Mouse (Mus musculus) midbrain, embryonic 14.5 days (tissue): ENCODE data around the gene Ceacam1. TPM values are rescaled to one million over a fixed set of nuclear protein-coding genes. Genes with fewer than 3 reads are reported as not detected.

Experiments used
- ATAC-seq: fragments of 200-750 bp; cut with Nextera tagmentation; 2 replicates; pipeline ENCODE4 v1.8.0; 2017; ENCODE audit warnings: moderate number of reproducible peaks, moderate library complexity; ENCODE audit not compliant: low FRiP score, low TSS enrichment
- DNase-seq: peaks from one replicate; pipeline ENCODE4 v3.0.0-alpha.2; 2015
- H3K27ac ChIP-seq: fragments of 300-500 bp; sonication (generic); replicated peaks from 2 replicates; pipeline ENCODE4 v1.5.1; 2014; ENCODE audit warnings: mild to moderate bottlenecking, low read depth, low read length, moderate library complexity
- H3K27me3 ChIP-seq: fragments of 300-500 bp; sonication (generic); 2 replicates; pipeline ENCODE4 v1.6.1; 2014; ENCODE audit warnings: low read length, control low read depth, mixed read lengths; ENCODE audit not compliant: control insufficient read depth, insufficient read depth
- H3K36me3 ChIP-seq: fragments of 300-500 bp; sonication (generic); 2 replicates; pipeline ENCODE4 v1.6.1; 2014; ENCODE audit warnings: low read length, control low read depth; ENCODE audit not compliant: control insufficient read depth, insufficient read depth
- H3K4me1 ChIP-seq: fragments of 300-500 bp; sonication (generic); 2 replicates; pipeline ENCODE4 v1.6.1; 2014; ENCODE audit warnings: mild to moderate bottlenecking, antibody characterized with exemption, low read length, control low read depth; ENCODE audit not compliant: control insufficient read depth, insufficient read depth
- H3K4me2 ChIP-seq: fragments of 300-500 bp; sonication (generic); 2 replicates; pipeline ENCODE4 v1.6.1; 2014; ENCODE audit warnings: mild to moderate bottlenecking, low read length, moderate library complexity
- H3K4me3 ChIP-seq: fragments of 300-500 bp; sonication (generic); replicated peaks from 2 replicates; pipeline ENCODE4 v1.5.1; 2014; ENCODE audit warnings: low read depth, low read length
- H3K9ac ChIP-seq: fragments of 300-500 bp; sonication (generic); replicated peaks from 2 replicates; pipeline ENCODE4 v1.6.1; 2014; ENCODE audit warnings: mild to moderate bottlenecking, low read length, moderate library complexity
- H3K9me3 ChIP-seq: fragments of 300-500 bp; sonication (generic); 2 replicates; pipeline ENCODE4 v1.6.1; 2016; ENCODE audit warnings: low read length, control low read depth, mixed read lengths; ENCODE audit not compliant: control insufficient read depth
- WGBS: fragments of 180-500 bp; shearing (Covaris S2); extraction: QIAGEN DNeasy Blood & Tissue Kit; methylation state at CpG from one replicate; pipeline ENCODE4 v1.1.7; 2014; 5-methylcytosine and 5-hydroxymethylcytosine counted together
- polyA plus RNA-seq: library from polyadenylated mRNA; unstranded; fragments of >200 nt; fragmentation: Nextera tagmentation; extraction: Ambion mirVana; gene quantifications from 2 replicates; pipeline ENCODE4 v1.2.1, GENCODE M21; 2014

Gene Ceacam1
- polyA plus RNA-seq, 1 experiment from 2014 or later = 0.63 TPM

DNA sequence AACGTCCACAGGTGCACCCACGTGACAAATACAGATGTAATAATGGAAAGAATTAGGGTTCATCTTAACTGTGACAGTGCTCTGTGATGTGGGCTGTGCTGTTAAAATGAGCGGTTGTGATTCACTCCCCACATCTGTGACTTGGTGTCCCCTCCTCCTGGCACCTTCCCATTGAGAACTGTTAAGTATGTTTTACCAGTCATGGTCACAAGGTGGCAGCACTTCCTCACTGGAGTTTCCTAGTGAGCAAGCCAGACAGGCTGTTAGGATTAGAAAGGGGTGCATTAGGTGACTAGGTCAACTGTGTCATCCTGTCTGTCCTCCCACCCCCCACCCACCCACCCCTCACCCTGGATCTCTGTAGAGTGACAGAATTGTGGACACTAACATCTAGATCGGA is 53.0 kb downstream of the Ceacam1 start:
- Histone ChIP-seq H3K4me1 (no peaks in the 10 kb centered on the region), H3K4me3 (no peak overlapping the region), H3K9ac (no peak overlapping the region), H3K27me3 (no peaks in the 10 kb centered on the region), H3K4me2 (no peak overlapping the region), H3K9me3 (no peaks in the 10 kb centered on the region), H3K36me3 (no peaks in the 10 kb centered on the region), H3K27ac (no peak overlapping the region)
- no peak for ATAC-seq
- WGBS = 34% methylated on average over 4 of the region's 4 CpGs
- peak; percentile 95 for DNase-seq

DNA sequence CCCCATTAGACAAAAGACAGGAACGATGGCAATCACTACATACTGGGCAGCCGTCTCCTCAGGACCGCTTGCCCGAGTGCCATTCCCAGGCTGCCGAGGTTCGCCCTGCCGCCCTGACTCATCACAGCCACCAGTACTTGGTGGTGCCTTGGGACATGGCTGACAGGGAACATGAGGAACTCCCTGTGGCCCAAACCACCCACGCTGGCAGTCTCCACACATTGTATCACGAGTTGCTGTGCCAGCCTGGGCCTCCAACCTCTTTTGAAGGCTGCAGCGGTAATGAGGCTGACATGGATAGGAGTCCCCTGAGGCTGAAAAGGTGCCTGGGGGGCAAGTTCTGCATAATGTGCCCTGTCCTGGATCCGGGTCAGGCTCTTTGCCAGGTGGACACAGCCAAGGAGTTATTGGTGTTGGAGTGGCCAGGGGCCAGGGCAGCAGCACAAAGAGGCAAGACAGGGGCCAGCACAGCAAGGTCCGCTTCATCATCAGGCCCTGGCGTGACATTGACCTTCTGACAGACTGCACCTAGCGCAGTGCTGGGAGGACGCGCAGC is 55.0 kb downstream of the Ceacam1 start:
- H3K4me1 ChIP-seq = no peaks in the 10 kb centered on the region
- 69% methylated on average over 16 of the region's 16 CpGs for WGBS
- H3K9me3 ChIP-seq = no peaks in the 10 kb centered on the region
- H3K4me2 ChIP-seq = no peak overlapping the region
- no peaks in the 10 kb centered on the region for H3K27me3 ChIP-seq
- no peak overlapping the region for H3K9ac ChIP-seq
- no peak for ATAC-seq
- no peak overlapping the region for H3K4me3 ChIP-seq
- DNase-seq = no peak
- no peaks in the 10 kb centered on the region for H3K36me3 ChIP-seq
- no peak overlapping the region for H3K27ac ChIP-seq

DNA sequence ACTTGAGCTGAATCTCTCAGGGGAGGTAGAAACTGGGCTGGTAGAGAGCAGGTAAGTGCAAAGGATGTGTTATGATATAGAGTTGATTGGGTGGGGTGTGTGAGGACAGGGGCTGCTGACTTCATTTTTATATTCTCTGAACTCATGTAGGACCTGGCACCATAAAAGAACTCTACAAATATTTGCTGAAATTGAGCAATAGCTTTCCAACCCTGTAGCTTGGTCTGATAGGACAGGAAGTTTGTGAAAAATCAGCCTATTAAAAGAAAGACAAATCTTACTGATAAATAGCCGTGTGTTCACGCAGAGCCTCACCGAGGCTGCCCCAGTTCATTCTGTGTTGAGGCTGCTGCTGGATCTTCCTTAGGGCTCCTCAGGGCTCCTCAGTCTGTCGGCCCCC is 57.5 kb downstream of the Ceacam1 start:
- no peaks in the 10 kb centered on the region for H3K4me1 ChIP-seq
- H3K4me3 ChIP-seq = no peak overlapping the region
- no peak overlapping the region for H3K27ac ChIP-seq
- DNase-seq (no peak), ATAC-seq (no peak)
- no peak overlapping the region for H3K4me2 ChIP-seq
- H3K9me3 ChIP-seq = no peaks in the 10 kb centered on the region
- 94% methylated on average over 4 of the region's 4 CpGs for WGBS
- no peaks in the 10 kb centered on the region for H3K27me3 ChIP-seq
- no peaks in the 10 kb centered on the region for H3K36me3 ChIP-seq
- H3K9ac ChIP-seq = no peak overlapping the region

DNA sequence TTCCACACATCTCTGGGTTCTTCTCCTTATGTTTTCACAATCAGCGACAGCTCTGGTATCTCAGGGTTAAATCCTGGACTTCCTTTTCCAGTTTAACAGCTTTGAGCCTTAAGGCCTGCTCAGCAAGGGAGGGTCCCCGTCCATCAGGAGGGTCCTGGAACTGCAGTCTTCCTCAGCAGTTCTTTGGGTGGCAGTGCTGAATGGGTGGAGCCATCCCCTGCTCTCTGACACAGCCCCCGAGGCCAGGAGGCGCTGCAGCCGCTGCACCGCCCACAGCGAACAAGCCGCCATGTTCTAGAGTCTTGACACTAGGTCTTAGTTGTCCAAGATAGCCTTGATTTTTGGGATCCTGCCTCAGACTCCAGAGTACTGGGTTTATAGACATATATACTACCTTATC is 57.9 kb downstream of the Ceacam1 start:
- H3K9me3 ChIP-seq = no peaks in the 10 kb centered on the region
- ATAC-seq = no peak
- 85% methylated on average over 8 of the region's 8 CpGs for WGBS
- no peaks in the 10 kb centered on the region for H3K36me3 ChIP-seq
- H3K4me3 ChIP-seq = no peak overlapping the region
- H3K9ac ChIP-seq = no peak overlapping the region
- no peak for DNase-seq
- no peaks in the 10 kb centered on the region for H3K27me3 ChIP-seq
- H3K4me2 ChIP-seq = no peak overlapping the region
- no peaks in the 10 kb centered on the region for H3K4me1 ChIP-seq
- H3K27ac ChIP-seq = no peak overlapping the region

DNA sequence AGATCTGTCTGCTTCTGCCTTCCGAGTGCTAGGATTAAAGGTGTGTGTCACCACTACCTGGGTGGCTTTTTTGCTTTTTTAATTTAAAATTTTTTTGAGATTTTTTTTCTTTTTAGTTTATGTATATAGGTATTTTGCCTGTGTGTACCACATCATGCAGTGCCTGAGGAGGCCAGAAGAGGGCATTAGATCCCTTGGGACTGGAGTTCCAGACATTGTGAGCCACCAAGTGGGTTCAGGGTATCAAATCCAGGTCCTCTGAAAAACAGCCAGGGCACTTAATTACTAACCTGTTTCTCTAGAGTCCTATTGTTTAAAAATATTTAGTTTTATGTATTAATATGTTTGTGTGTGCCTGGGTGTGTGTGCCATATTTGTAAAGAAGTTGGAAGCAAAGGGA is 59.8 kb downstream of the Ceacam1 start:
- DNase-seq = peak; percentile 37
- H3K27me3 ChIP-seq = no peaks in the 10 kb centered on the region
- H3K36me3 ChIP-seq = no peaks in the 10 kb centered on the region
- H3K4me1 ChIP-seq = no peaks in the 10 kb centered on the region
- H3K9ac ChIP-seq = no peak overlapping the region
- no peak overlapping the region for H3K4me3 ChIP-seq
- 74% methylated on average over 1 of the region's 1 CpGs for WGBS
- no peak overlapping the region for H3K4me2 ChIP-seq
- H3K9me3 ChIP-seq = no peaks in the 10 kb centered on the region
- no peak for ATAC-seq
- H3K27ac ChIP-seq = no peak overlapping the region

DNA sequence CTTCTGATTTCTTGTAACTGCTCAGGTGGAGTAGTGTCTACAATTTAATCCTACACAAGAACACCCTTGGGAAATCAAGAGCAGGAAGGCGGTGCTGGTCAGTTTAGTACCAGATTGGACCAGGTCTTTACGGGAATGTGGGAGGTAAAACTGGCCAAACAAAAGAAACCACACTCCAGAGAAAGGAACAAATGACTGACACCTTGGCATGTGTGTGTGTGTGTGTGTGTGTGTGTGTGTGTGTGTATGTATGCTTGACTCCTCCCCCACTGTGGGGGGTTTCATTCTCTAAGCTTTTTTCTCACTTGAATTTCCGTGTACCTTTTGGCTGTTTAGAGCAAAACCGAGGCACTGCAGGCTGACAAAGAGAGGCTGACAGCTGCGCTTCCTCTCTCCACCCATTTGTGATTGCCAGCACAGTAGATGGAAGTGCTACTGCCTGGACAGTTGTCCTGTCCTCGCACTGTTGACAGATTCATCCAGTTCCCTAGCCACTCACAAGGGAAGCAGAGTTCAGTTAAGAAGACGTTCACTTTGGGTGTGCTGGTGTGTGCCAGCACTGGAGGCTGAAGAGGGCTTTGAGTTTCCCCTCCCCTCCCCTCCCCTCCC is 64.5 kb downstream of the Ceacam1 start, which contains the start of gene Cxcl17:
TSS of gene Cxcl17 (minus strand) at position 54 of the 609 bp plus-strand sequence.
- H3K4me1 ChIP-seq = no peaks in the 10 kb centered on the region
- H3K4me3 ChIP-seq = no peak within 1 kb of the TSS
- ATAC-seq (no peak), DNase-seq (no peak)
- no peak within 1 kb of the TSS for H3K9ac ChIP-seq
- no peak within 1 kb of the TSS for H3K27ac ChIP-seq
- no peaks in the 10 kb centered on the region for H3K36me3 ChIP-seq
- H3K9me3 ChIP-seq = no peaks in the 10 kb centered on the region
- 54% methylated on average over 7 of the region's 7 CpGs for WGBS
- no peak within 1 kb of the TSS for H3K4me2 ChIP-seq
- no peaks in the 10 kb centered on the region for H3K27me3 ChIP-seq

DNA sequence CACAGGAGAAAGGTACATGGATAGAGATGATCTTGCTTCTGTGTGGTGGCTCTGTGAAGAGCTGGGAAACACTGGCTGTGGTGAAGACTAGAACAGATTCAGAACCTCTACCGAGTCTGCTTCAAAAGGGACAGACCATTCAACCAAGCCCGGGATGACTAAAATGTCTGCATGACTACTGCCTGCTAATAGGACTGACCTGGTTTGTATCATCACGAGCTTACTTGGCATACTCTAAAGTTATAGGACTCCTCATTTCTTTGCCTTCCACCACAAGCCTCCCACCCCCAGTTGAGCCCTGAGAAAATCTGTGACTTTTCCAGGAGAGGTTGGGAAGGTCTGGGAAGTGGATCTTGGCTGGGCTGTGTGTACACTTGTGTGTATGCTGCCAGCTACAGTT is 65.5 kb downstream of the Ceacam1 start:
- Histone ChIP-seq H3K4me3 (no peak overlapping the region), H3K9me3 (no peaks in the 10 kb centered on the region), H3K27ac (no peak overlapping the region), H3K36me3 (no peaks in the 10 kb centered on the region), H3K4me2 (no peak overlapping the region), H3K4me1 (no peaks in the 10 kb centered on the region), H3K9ac (no peak overlapping the region), H3K27me3 (no peaks in the 10 kb centered on the region)
- WGBS = 86% methylated on average over 3 of the region's 3 CpGs
- ATAC-seq (no peak), DNase-seq (no peak)

Other genes starting within 250 kb of the Ceacam1 start
- gene Gsk3a, start 239.8 kb downstream of the Ceacam1 start, polyA plus RNA-seq = 20.7 and 26.0 TPM in 2 replicates
- 2.2 and 4.8 TPM in 2 replicates for gene Erf, start 226.8 kb downstream of the Ceacam1 start, polyA plus RNA-seq
- gene Cic, start 209.9 kb downstream of the Ceacam1 start, polyA plus RNA-seq = 47.3 and 52.0 TPM in 2 replicates
- gene Pafah1b3, start 179.6 kb downstream of the Ceacam1 start, polyA plus RNA-seq = 630 and 836 TPM in 2 replicates
- 3.0 and 3.2 TPM in 2 replicates for gene Prr19, start 176.2 kb downstream of the Ceacam1 start, polyA plus RNA-seq
- 68.6 and 77.8 TPM in 2 replicates for gene Tmem145, start 171.5 kb downstream of the Ceacam1 start, polyA plus RNA-seq
- 21.6 and 23.2 TPM in 2 replicates for gene Megf8, start 160.4 kb downstream of the Ceacam1 start, polyA plus RNA-seq
- not detected in 2 replicates for gene Cnfn, start 107.9 kb downstream of the Ceacam1 start, polyA plus RNA-seq
- gene Lipe, start 78.9 kb downstream of the Ceacam1 start, polyA plus RNA-seq = 3.8 and 9.2 TPM in 2 replicates
- gene Cxcl17, start 64.7 kb downstream of the Ceacam1 start, polyA plus RNA-seq = 0.29 TPM in 1 of 2 replicates, not detected in the other
- 0.16 and 0.24 TPM in 2 replicates for gene Ceacam2, start 62.3 kb upstream of the Ceacam1 start, polyA plus RNA-seq
- not detected in 2 replicates for gene Erich4, start 138.3 kb upstream of the Ceacam1 start, polyA plus RNA-seq
- 40.4 and 44.9 TPM in 2 replicates for gene Dmac2, start 141.8 kb upstream of the Ceacam1 start, polyA plus RNA-seq
- 0.30 and 0.50 TPM in 2 replicates for gene B3gnt8, start 149.1 kb upstream of the Ceacam1 start, polyA plus RNA-seq
- 40.6 and 46.3 TPM in 2 replicates for gene Bckdha, start 181.4 kb upstream of the Ceacam1 start, polyA plus RNA-seq
- gene Exosc5, start 181.6 kb upstream of the Ceacam1 start, polyA plus RNA-seq = 38.3 and 41.3 TPM in 2 replicates
- gene Tmem91, start 197.6 kb upstream of the Ceacam1 start, polyA plus RNA-seq = 32.8 and 46.5 TPM in 2 replicates
- gene B9d2, start 203.2 kb upstream of the Ceacam1 start, polyA plus RNA-seq = 44.3 and 47.9 TPM in 2 replicates
- gene Tgfb1, start 209.4 kb upstream of the Ceacam1 start, polyA plus RNA-seq = 0.67 and 1.1 TPM in 2 replicates
- gene Ccdc97, start 241.5 kb upstream of the Ceacam1 start, polyA plus RNA-seq = 38.3 and 47.7 TPM in 2 replicates